Mouse (Mus musculus) embryonic facial prominence, embryonic 10.5 days (tissue): ENCODE data around the gene Focad. TPM values are rescaled to one million over a fixed set of nuclear protein-coding genes. Genes with fewer than 3 reads are reported as not detected.
A peak's percentile ranks its signal among the peaks of the same experiment; 100 is the strongest.

Experiments
- DNase-seq: peaks from one replicate; pipeline ENCODE4 v3.0.0-alpha.2; 2017; ENCODE audit warnings: low spot score
- H3K27ac ChIP-seq: fragments of 300-500 bp; sonication (generic); replicated peaks from 2 replicates; pipeline ENCODE4 v1.5.1; 2016; ENCODE audit warnings: mild to moderate bottlenecking
- H3K27me3 ChIP-seq: fragments of 300-500 bp; sonication (generic); replicated peaks from 2 replicates; pipeline ENCODE4 v1.6.1; 2016; ENCODE audit warnings: low read depth, mild to moderate bottlenecking; ENCODE audit not compliant: poor library complexity, severe bottlenecking
- H3K36me3 ChIP-seq: fragments of 300-500 bp; sonication (generic); replicated peaks from 2 replicates; pipeline ENCODE4 v1.6.1; 2016; ENCODE audit warnings: mild to moderate bottlenecking, moderate library complexity
- H3K4me1 ChIP-seq: fragments of 300-500 bp; sonication (generic); 2 replicates; pipeline ENCODE4 v1.6.1; 2016
- H3K4me3 ChIP-seq: fragments of 300-500 bp; sonication (generic); 2 replicates; pipeline ENCODE4 v1.5.1; 2016; ENCODE audit warnings: mild to moderate bottlenecking, moderate library complexity
- H3K9me3 ChIP-seq: fragments of 300-500 bp; sonication (generic); 2 replicates; pipeline ENCODE4 v1.6.1; 2016; ENCODE audit warnings: mild to moderate bottlenecking
- WGBS: fragments of 180-500 bp; shearing (Covaris S2); methylation state at CpG from one replicate; pipeline ENCODE4 v1.1.7; 2016; 5-methylcytosine and 5-hydroxymethylcytosine counted together
- microRNA counts: library from miRNA; unstranded; fragments of <30 nt; microRNA quantifications from one replicate; lab custom pipeline; 2017
- microRNA-seq: library from miRNA; unstranded; fragments of <30 nt; microRNA quantifications from one replicate; pipeline ENCODE4, GENCODE M21; 2017
- polyA plus RNA-seq: library from polyadenylated mRNA; unstranded; fragments of >200 nt; fragmentation: Nextera tagmentation; extraction: Ambion mirVana; gene quantifications from 2 replicates; pipeline ENCODE4 v1.2.1, GENCODE M21; 2016

Gene Focad
- polyA plus RNA-seq, 1 experiment from 2014 or later, result 15.0 TPM

DNA sequence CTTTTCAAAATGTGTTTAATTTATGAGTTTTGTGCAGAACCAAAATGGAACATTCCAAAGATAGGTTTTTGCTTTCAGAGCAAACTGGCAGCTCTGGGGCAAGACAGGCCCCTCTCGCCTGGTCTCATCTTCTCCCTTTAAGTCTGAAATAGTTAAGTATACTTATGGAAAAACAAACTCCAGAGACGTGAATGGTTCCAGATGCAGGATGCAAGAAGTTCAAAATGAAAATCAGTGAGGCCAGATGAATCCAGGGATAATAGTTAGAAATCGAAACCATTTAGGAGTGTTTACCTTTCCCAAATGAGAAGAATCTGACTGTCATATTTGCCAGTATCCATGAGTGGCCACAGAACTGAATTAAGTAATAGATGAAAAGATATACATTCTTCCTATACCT, 342.7 kb downstream of the Focad start:
- Histone ChIP-seq H3K9me3 (no peaks in the 10 kb centered on the region), H3K4me1 (peaks cover 31% of the 10 kb centered on the region), H3K36me3 (no peaks in the 10 kb centered on the region), H3K27ac (no peak overlapping the region), H3K27me3 (no peaks in the 10 kb centered on the region), H3K4me3 (no peak overlapping the region)
- no peak for DNase-seq
- 50% methylated on average over 3 of the region's 3 CpGs for WGBS

DNA sequence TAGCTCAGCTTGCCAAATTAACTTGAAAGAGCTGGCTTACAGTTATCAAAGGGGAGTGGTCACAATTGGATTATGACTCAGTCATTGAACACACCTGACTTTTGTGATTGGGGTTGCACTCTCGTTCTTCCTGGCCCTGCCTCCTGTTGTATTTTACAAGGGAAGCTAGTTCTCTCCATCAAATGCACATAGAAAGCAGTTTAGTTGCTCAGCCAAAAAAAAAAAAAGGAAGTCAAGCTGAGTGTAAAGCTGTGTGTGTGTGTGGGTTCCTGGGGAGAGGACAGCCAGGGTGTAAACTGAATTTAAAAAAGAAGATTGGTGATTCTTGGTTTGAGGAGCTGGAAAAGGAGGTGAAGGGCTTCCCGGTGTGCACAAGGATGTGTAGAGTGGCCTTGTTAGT, 343.5 kb downstream of the Focad start:
- Histone ChIP-seq H3K27ac (peak overlapping the region; percentile 83; the same call in 1 of the 2 replicates), H3K9me3 (no peaks in the 10 kb centered on the region), H3K36me3 (no peaks in the 10 kb centered on the region), H3K4me3 (peak overlapping the region; percentile 55; the same call in 1 of the 2 replicates), H3K27me3 (no peaks in the 10 kb centered on the region), H3K4me1 (peaks cover 31% of the 10 kb centered on the region)
- WGBS, result 55% methylated on average over 2 of the region's 2 CpGs
- no peak for DNase-seq

DNA sequence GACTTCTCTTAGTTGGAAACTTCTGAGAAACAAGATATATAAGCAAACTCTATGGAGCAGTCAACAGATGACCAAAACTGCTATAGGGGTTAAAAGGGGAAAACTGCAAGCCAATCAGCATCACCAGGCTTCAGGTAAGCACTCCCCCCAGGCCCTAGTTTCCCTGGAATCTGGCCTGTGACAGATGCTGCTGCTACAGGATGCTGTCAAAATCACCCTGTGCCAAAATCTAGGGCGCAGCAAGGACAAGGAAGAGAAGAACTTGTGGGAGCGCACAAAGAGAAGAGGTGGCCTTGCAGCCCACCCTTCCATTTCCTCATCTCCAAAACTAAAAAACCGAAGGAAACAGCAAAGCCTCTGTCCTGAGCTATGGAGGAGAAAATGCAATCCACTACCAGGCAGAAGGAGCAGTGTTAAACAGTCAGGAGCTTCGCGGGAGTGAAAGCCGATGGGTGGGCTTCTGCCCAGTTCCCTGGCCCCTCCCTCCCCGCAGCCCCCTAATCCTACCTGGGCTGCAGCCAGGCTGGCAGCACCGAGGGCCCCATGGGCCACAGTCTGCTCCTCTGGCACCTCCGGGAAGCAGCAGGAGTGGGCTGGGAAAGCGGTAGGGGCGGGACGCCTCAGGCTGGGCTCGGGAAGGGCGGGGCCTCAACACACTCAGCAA, 344.0 kb downstream of the Focad start, which contains the start of gene Hacd4:
Hacd4 (minus strand) TSS at position 603 of the 664 bp plus-strand sequence.
- Histone ChIP-seq H3K4me3 (peak within 1 kb of the TSS; percentile 55), H3K9me3 (no peaks in the 10 kb centered on the region), H3K27ac (peak within 1 kb of the TSS; percentile 83), H3K36me3 (no peaks in the 10 kb centered on the region), H3K4me1 (peaks cover 31% of the 10 kb centered on the region), H3K27me3 (no peaks in the 10 kb centered on the region)
- DNase-seq, result peak; percentile 78
- 4% methylated on average over 14 of the region's 14 CpGs for WGBS

DNA sequence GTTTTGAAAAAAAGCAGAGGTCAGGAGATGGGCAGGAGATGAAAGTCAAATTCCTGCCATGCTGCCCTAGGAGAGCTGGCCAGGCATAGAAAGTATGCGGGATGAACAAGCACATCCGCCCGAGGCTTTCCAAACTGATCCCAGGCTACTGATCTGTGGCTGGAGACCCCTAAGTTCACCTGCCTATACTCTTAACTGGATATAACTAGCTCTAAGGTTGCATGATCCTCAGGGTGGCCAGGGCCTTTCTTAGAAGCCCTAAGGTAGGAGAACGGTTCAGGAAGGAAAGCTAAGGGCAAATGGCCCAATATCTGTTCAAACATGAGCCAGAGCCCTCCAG, 344.5 kb downstream of the Focad start:
- 22% methylated on average over 4 of the region's 4 CpGs for whole genome bisulfite sequencing
- DNase-seq, result no peak
- Histone ChIP-seq H3K27ac (peak overlapping the region; percentile 83), H3K27me3 (no peaks in the 10 kb centered on the region), H3K9me3 (no peaks in the 10 kb centered on the region), H3K4me3 (peak overlapping the region; percentile 55), H3K4me1 (peaks cover 31% of the 10 kb centered on the region), H3K36me3 (no peaks in the 10 kb centered on the region)

DNA sequence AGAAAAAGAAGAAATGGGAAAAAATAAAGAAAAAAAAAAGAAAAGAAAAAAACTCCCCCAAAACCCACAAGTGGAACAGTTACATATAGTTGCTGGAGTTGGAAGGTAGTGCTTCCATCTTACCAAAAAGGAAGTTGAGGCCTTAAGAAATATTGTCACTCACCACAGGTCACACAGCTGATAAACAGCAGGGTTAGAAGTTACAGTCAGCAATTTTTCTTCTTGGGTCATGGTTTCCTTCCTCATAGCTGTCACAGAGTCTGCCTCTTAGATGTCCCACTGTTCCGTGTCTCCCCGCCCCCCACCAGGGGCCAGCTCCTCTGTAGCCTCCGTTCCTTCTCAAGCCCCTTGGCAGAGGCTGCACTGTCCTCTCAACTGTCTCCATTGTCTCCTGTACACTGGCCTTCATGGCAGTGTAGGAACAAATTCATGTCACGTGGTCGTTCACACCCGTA, 345.3 kb downstream of the Focad start:
- Histone ChIP-seq H3K4me3 (no peak overlapping the region), H3K36me3 (no peaks in the 10 kb centered on the region), H3K4me1 (peaks cover 31% of the 10 kb centered on the region), H3K9me3 (no peaks in the 10 kb centered on the region), H3K27ac (no peak overlapping the region), H3K27me3 (no peaks in the 10 kb centered on the region)
- DNase-seq, result no peak
- 80% methylated on average over 6 of the region's 6 CpGs for WGBS

DNA sequence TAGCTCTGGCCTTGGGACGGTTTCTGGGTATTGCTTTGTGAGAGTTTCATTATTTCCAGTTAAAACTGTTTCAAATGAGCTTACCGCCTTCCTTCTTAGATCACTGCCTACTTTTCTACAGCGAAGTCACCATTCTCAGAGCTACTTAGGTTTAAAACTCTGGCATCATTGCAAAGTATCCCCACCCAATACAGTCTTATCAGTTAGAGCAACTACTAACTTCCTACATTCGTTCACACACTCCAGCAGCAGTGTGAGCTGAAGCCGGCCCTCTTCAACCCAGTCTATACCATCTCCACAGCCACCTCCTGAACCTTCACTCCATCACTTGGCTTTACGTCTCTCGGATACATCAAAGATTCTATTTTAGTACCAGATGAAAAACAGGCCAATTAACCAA, 346.4 kb downstream of the Focad start:
- no peaks in the 10 kb centered on the region for H3K27me3 ChIP-seq
- 92% methylated on average over 7 of the region's 7 CpGs for WGBS

DNA sequence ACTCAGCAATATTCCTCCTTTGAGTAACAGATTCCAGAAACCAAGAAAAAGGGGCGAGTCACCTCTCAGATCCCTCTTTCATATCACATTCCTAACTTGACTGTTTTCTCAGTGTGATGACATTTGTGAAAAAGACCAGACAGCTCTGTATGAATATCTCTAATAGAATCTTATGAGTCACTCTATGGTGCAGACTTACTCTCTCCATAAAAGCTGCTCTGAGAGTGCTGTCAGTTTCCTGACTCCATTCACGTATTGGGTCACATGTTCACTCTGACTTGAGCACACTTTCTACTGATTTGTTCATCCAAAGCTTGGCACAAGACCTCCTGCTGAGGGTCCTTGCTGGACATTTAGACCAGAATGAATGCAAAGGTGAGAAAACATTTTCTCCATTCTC, 354.5 kb downstream of the Focad start:
- no peaks in the 10 kb centered on the region for H3K4me1 ChIP-seq
- no peaks in the 10 kb centered on the region for H3K36me3 ChIP-seq
- no peak overlapping the region for H3K27ac ChIP-seq
- 76% methylated on average over 2 of the region's 2 CpGs for WGBS
- no peaks in the 10 kb centered on the region for H3K9me3 ChIP-seq
- no peaks in the 10 kb centered on the region for H3K27me3 ChIP-seq
- DNase-seq, result no peak
- no peak overlapping the region for H3K4me3 ChIP-seq

More for the DNA sequence above, 346.4 kb downstream of the Focad start:
- DNase-seq, result no peak
- Histone ChIP-seq H3K9me3 (no peaks in the 10 kb centered on the region), H3K4me1 (peaks cover 31% of the 10 kb centered on the region), H3K27ac (no peak overlapping the region), H3K4me3 (no peak overlapping the region), H3K36me3 (no peaks in the 10 kb centered on the region)

DNA sequence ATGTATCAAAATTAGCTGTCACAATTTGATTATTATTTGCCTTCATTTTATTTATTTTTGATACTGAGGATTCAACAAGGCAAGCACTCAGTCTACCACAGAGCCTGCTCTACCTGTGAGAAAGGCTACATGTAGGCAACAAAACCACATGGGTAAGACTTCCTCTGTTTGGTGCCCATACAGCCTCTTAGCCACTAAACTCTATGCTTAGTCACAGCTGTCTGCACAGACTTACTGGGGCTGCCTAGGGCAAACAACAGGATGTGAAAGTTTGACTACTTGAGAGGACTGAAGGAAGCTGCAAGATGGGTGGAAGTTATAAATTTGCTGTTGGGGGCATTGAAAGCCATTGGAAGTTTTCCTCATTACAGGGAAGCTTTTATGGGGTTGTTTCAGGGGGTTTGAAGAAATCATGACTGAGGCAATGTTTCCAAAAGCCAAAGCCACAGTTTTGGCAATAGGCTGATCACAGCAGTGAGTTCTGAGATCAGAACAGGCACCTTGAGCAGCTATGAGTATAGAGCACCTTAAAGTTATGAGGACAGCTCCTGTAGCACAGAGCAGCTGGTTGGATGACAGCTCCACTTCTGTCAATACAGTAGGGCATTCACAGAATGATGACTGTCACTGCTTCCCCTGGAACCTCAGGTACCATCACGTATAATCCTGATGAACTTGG, 355.8 kb downstream of the Focad start:
- H3K9me3 ChIP-seq, result no peaks in the 10 kb centered on the region
- H3K27me3 ChIP-seq, result no peaks in the 10 kb centered on the region
- H3K36me3 ChIP-seq, result no peaks in the 10 kb centered on the region
- no peak overlapping the region for H3K27ac ChIP-seq
- H3K4me3 ChIP-seq, result no peak overlapping the region
- H3K4me1 ChIP-seq, result no peaks in the 10 kb centered on the region
- WGBS, result 93% methylated on average over 1 of the region's 1 CpGs
- DNase-seq, result no peak

DNA sequence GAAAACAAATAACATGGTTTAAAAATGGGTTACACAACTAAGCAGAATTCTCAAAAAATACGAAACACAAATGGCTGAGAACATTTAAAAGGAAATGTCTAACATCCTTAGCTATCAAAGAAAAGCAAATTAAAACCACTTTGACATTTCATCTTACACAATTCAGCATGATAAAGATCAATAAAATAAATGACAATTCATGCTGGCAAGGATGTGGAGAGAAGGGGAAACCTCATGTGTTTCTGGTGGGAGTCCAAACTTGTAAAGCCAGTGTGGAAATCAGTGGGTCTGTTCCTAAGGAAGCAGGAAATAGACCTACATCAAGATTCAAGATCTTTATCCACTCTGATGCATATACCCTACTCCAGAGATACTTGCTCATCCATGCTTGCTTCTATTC, 363.7 kb downstream of the Focad start:
- no peaks in the 10 kb centered on the region for H3K36me3 ChIP-seq
- H3K27me3 ChIP-seq, result no peaks in the 10 kb centered on the region
- no peaks in the 10 kb centered on the region for H3K9me3 ChIP-seq
- peaks cover 6% of the 10 kb centered on the region for H3K4me1 ChIP-seq
- no peak for DNase-seq
- no peak overlapping the region for H3K27ac ChIP-seq
- WGBS, result 83% methylated on average over 1 of the region's 1 CpGs
- no peak overlapping the region for H3K4me3 ChIP-seq

DNA sequence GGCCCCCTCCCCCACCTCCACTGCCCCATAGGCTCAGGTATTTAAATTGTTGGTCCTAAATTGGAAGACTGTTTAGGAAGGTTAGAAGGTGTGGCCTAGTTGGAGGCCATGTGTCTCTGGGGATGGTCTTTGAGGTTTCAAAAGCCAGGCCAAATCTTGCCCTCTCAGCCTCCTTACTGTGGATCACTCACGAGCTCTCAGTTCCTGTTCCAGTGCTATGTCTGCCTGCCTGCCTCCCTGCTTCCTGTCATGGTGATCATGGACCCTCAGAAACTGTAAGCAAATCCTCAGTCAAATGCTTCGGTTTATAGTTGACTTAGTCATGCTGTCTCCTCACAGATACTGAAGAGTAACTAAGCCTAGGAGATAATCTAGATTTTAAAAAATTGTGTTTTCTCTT, 364.2 kb downstream of the Focad start:
- Histone ChIP-seq H3K27me3 (no peaks in the 10 kb centered on the region), H3K36me3 (no peaks in the 10 kb centered on the region), H3K4me3 (no peak overlapping the region), H3K9me3 (no peaks in the 10 kb centered on the region), H3K4me1 (peaks cover 12% of the 10 kb centered on the region), H3K27ac (no peak overlapping the region)
- DNase-seq, result no peak
- 77% methylated on average over 2 of the region's 2 CpGs for WGBS

MicroRNAs encoded within 50 kb of the gene (microRNA counts, 519-probe panel; counts per million panel counts)
- microRNA mmu-miR-491 (lab: Ali Mortazavi, UCI), result 188 counts per million, percentile 57 among the panel's probes with 10 or more counts

Small RNA genes within 50 kb of the gene (microRNA-seq; reads per million reads assigned to microRNA genes)
- gene Mir491, result 2.4 reads per million

Other genes starting within 250 kb of the Focad start
- gene Mllt3, start 61.3 kb upstream of the Focad start, polyA plus RNA-seq, result 46.5 and 55.4 TPM in 2 replicates